ENCODE assay signal across 9 mouse cellular contexts in the genomic region with DNA sequence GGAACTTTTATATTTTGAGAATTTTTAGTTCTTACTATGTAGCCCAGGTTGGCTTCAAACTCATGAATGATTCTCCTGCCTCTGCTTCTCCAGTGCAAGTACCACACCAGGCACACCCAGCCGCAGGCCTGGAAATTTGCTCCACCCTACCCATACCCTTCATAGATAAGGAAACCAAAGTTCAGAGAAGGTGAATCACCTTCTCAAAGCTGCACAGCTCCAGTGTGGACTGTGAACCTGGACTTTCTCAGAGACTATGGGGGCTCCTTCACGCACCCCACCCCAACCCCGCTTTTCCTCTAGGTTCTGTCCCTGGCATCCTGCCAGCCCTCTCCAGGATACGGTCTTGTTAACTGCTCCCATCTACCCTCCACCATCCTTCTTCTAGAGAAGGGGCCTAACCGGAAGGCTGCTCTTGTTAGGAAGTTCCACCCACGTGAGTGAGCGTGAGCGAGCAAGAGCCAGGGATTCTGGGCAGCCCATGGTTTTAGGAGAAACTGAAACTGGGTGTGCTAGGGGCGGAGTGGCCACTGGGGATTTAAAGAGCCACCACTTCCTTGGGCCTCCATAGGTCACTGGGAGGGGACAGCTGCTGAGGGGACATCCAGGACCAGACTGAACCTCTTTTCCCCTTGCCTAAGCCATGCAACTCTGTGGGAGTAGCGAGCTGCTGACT. TPM values are rescaled to one million over a fixed set of nuclear protein-coding genes. Genes with fewer than 3 reads are reported as not detected.
DNase-seq lines count a peak whose midpoint lies in the region; ATAC-seq and TF ChIP-seq lines count a peak whose summit lies in the region.
"Had no signal": no experiment of that assay in that cellular context is flagged by ENCODE, and none has a peak within 500 bp of the region (broad histone marks: within the 10 kb centered on the region; RNA-seq: fewer than 3 reads in every experiment).

No protein-coding gene starts in this region.

- peaks cover 0 to 6% of the 10 kb centered on the region in 2 experiments; a peak in 2 of 4 replicates for H3K36me3 ChIP-seq in MEL (ENCODE audit: control insufficient read depth in 1 of 2, insufficient read depth in 2 of 2, low read length in 2 of 2)
- no peaks in the 10 kb centered on the region for H3K36me3 ChIP-seq in lung, embryonic 14.5 days (ENCODE audit: insufficient read depth)
- no peaks in the 10 kb centered on the region for H3K36me3 ChIP-seq in midbrain, embryonic 16.5 days (ENCODE audit: control insufficient read depth, insufficient read depth, low read length)
- no peaks in the 10 kb centered on the region for H3K36me3 ChIP-seq in forebrain, embryonic 15.5 days

- intact Hi-C loops in heart, postnatal 14 days (cut with DNase I) = no loop called here

- no peak for ATAC-seq in lung, embryonic 14.5 days (ENCODE audit: insufficient read depth)
- no peak for ATAC-seq in midbrain, embryonic 16.5 days
- ATAC-seq in forebrain, embryonic 15.5 days (replicated peaks) = no peak

- H3K9me3 ChIP-seq in MEL (replicated peaks; ENCODE audit: insufficient read depth, low read length) = no peaks in the 10 kb centered on the region
- H3K9me3 ChIP-seq in lung, embryonic 14.5 days (ENCODE audit: low read depth, low read length) = no peaks in the 10 kb centered on the region
- H3K9me3 ChIP-seq in midbrain, embryonic 16.5 days (replicated peaks; ENCODE audit: control insufficient read depth, low read length, poor library complexity, severe bottlenecking) = no peaks in the 10 kb centered on the region
- no peaks in the 10 kb centered on the region for H3K9me3 ChIP-seq in forebrain, embryonic 15.5 days

- peak; percentile 11 to 20 for DNase-seq in gastrocnemius, adult 8-10 months (ENCODE audit: low spot score in 2 of 2)
- no peak for DNase-seq in gastrocnemius, postnatal 25 days
- peak; percentile 51 for DNase-seq in MEL (ENCODE audit: low read depth, low spot score)
- peak; percentile 27 to 38 for DNase-seq in heart, postnatal 14 days
- DNase-seq in lung, embryonic 14.5 days = peak; percentile 22
- no peak for DNase-seq in cerebellum, postnatal 25 days

- peak overlapping the region; percentile 15 to 54 for H3K4me3 ChIP-seq in MEL (ENCODE audit: control insufficient read depth in 1 of 2, insufficient read depth in 1 of 2, low read depth in 2 of 2, low read length in 2 of 2)
- no peak overlapping the region for H3K4me3 ChIP-seq in lung, embryonic 14.5 days (ENCODE audit: low read depth, low read length)
- no peak overlapping the region for H3K4me3 ChIP-seq in midbrain, embryonic 16.5 days (ENCODE audit: low read depth, low read length)
- H3K4me3 ChIP-seq in forebrain, embryonic 15.5 days = no peak overlapping the region

- WGBS in lung, embryonic 14.5 days = 52% methylated on average over 10 of the region's 10 CpGs
- 76% methylated on average over 10 of the region's 10 CpGs for WGBS in midbrain, embryonic 16.5 days
- 75% methylated on average over 10 of the region's 10 CpGs for WGBS in forebrain, embryonic 15.5 days

- no peak for TF ChIP-seq RAD21 in MEL (IDR thresholded peaks at IDR 0.05; ENCODE audit: low read depth, low read length)

- H3K27me3 ChIP-seq in MEL (ENCODE audit: control insufficient read depth in 1 of 2, insufficient read depth in 2 of 2, low read length in 2 of 2) = no peaks in the 10 kb centered on the region
- no peaks in the 10 kb centered on the region for H3K27me3 ChIP-seq in lung, embryonic 14.5 days (ENCODE audit: insufficient read depth, low read length)
- H3K27me3 ChIP-seq in midbrain, embryonic 16.5 days (ENCODE audit: control insufficient read depth, insufficient read depth, low read depth, low read length) = no peaks in the 10 kb centered on the region
- no peaks in the 10 kb centered on the region for H3K27me3 ChIP-seq in forebrain, embryonic 15.5 days

- TF ChIP-seq CTCF in MEL (IDR thresholded peaks at IDR 0.05 in 2 of 3, conservative IDR thresholded peaks at IDR 0.05 in 1 of 3; ENCODE audit: control insufficient read depth in 1 of 3, insufficient read depth in 1 of 3, low read depth in 2 of 3, low read length in 3 of 3, poor library complexity in 1 of 3, severe bottlenecking in 1 of 3) = no peak
- TF ChIP-seq CTCF in lung, embryonic 14.5 days (IDR thresholded peaks at IDR 0.05; ENCODE audit: low read depth) = no peak

- no peaks in the 10 kb centered on the region for H3K79me2 ChIP-seq in MEL (ENCODE audit: control insufficient read depth, insufficient read depth, low read length, poor library complexity)

- peaks cover 0 to 12% of the 10 kb centered on the region in 2 experiments; a peak in 3 of 4 replicates for H3K4me1 ChIP-seq in MEL (ENCODE audit: control insufficient read depth in 1 of 2, insufficient read depth in 2 of 2, low read length in 2 of 2)
- H3K4me1 ChIP-seq in lung, embryonic 14.5 days (ENCODE audit: insufficient read depth) = no peaks in the 10 kb centered on the region
- no peaks in the 10 kb centered on the region for H3K4me1 ChIP-seq in midbrain, embryonic 16.5 days (ENCODE audit: control insufficient read depth, insufficient read depth, low read length)
- H3K4me1 ChIP-seq in forebrain, embryonic 15.5 days = no peaks in the 10 kb centered on the region

- no peak overlapping the region for H3K4me2 ChIP-seq in lung, embryonic 14.5 days
- no peak overlapping the region for H3K4me2 ChIP-seq in midbrain, embryonic 16.5 days (ENCODE audit: low read length)
- no peak overlapping the region for H3K4me2 ChIP-seq in forebrain, embryonic 15.5 days (replicated peaks)

- no peak overlapping the region for H3K27ac ChIP-seq in MEL (ENCODE audit: control insufficient read depth, low read depth, low read length)
- no peak overlapping the region for H3K27ac ChIP-seq in lung, embryonic 14.5 days (ENCODE audit: low read depth)
- H3K27ac ChIP-seq in midbrain, embryonic 16.5 days (ENCODE audit: low read length) = no peak overlapping the region
- H3K27ac ChIP-seq in forebrain, embryonic 15.5 days (replicated peaks) = no peak overlapping the region

- no peak for TF ChIP-seq POLR2A in MEL (IDR thresholded peaks at IDR 0.05; ENCODE audit: control insufficient read depth in 1 of 2, insufficient read depth in 1 of 2, low read depth in 1 of 2, low read length in 2 of 2, poor library complexity in 1 of 2)

- 0 out of 4 replicates have a peak, but pooled peaks of 1 of the 2 experiments have one; percentile 7 for TF ChIP-seq EP300 in MEL (IDR thresholded peaks at IDR 0.05; ENCODE audit: low read depth in 1 of 2, low read length in 2 of 2)

- H3K9ac ChIP-seq in MEL (ENCODE audit: control insufficient read depth, low read depth, low read length, poor library complexity, severe bottlenecking) = peak overlapping the region; percentile 21; the same call in 1 of the 2 replicates
- H3K9ac ChIP-seq in lung, embryonic 14.5 days = no peak overlapping the region
- no peak overlapping the region for H3K9ac ChIP-seq in midbrain, embryonic 16.5 days (ENCODE audit: low read depth, low read length)
- no peak overlapping the region for H3K9ac ChIP-seq in forebrain, embryonic 15.5 days (replicated peaks)

RNA-seq across cellular contexts. Expression of a gene that starts 20.2 kb away (rescaled TPM):
- not detected for total RNA-seq in gastrocnemius, adult 8-10 months (2022)
- total RNA-seq in gastrocnemius, postnatal 25 days (2021) = not detected
- not detected in 2 replicates for total RNA-seq in MEL (2012; rRNA removed)
- not detected for polyA plus RNA-seq in MEL (2012; ENCODE audit: insufficient read depth in 1 of 2, insufficient read length in 2 of 2, low read depth in 1 of 2, low replicate concordance in 2 of 2, missing spikeins in 1 of 2)
- total RNA-seq in heart, postnatal 14 days (2021) = not detected
- polyA plus RNA-seq in lung, embryonic 14.5 days (2014; fragmentation: Nextera tagmentation; extraction: Ambion mirVana) = not detected in 2 replicates
- not detected in 2 replicates for polyA plus RNA-seq in midbrain, embryonic 16.5 days (2015; fragmentation: Nextera tagmentation; extraction: Ambion mirVana)
- not detected in 2 replicates for polyA plus RNA-seq in forebrain, embryonic 15.5 days (2015; fragmentation: Nextera tagmentation; extraction: Ambion mirVana)

RNA-seq across cellular contexts. Expression of a gene that starts 22.7 kb away (rescaled TPM):
- total RNA-seq in gastrocnemius, adult 8-10 months (2022) = 10 to 100 TPM; 68.5 to 81.8 (median 69.9) TPM
- total RNA-seq in gastrocnemius, postnatal 25 days (2021) = 10 to 100 TPM; 53.8 to 59.2 TPM
- 47.2 and 53.8 TPM in 2 replicates for total RNA-seq in MEL (2012; rRNA removed)
- 100 to 1,000 TPM in 1 of 2 experiments, not detected in 1; 111 TPM for polyA plus RNA-seq in MEL (2012; ENCODE audit: insufficient read depth in 1 of 2, insufficient read length in 2 of 2, low read depth in 1 of 2, low replicate concordance in 2 of 2, missing spikeins in 1 of 2)
- total RNA-seq in heart, postnatal 14 days (2021) = 10 to 100 TPM; 54.8 to 58.4 TPM
- 78.8 and 89.2 TPM in 2 replicates for polyA plus RNA-seq in lung, embryonic 14.5 days (2014; fragmentation: Nextera tagmentation; extraction: Ambion mirVana)
- 133 and 151 TPM in 2 replicates for polyA plus RNA-seq in midbrain, embryonic 16.5 days (2015; fragmentation: Nextera tagmentation; extraction: Ambion mirVana)
- polyA plus RNA-seq in forebrain, embryonic 15.5 days (2015; fragmentation: Nextera tagmentation; extraction: Ambion mirVana) = 84.4 and 90.1 TPM in 2 replicates

RNA-seq across cellular contexts. Expression of a gene that starts 23.2 kb away (rescaled TPM):
- total RNA-seq in gastrocnemius, adult 8-10 months (2022) = under 1 TPM; 0.24 to 0.44 (median 0.41) TPM
- total RNA-seq in gastrocnemius, postnatal 25 days (2021) = under 1 TPM; 0.19 to 0.72 TPM
- total RNA-seq in MEL (2012; rRNA removed) = 0.19 TPM in 1 of 2 replicates, not detected in the other
- under 1 TPM in 1 of 2 experiments, not detected in 1; 0.60 TPM for polyA plus RNA-seq in MEL (2012; ENCODE audit: insufficient read depth in 1 of 2, insufficient read length in 2 of 2, low read depth in 1 of 2, low replicate concordance in 2 of 2, missing spikeins in 1 of 2)
- total RNA-seq in heart, postnatal 14 days (2021) = under 1 TPM; 0.46 to 0.88 TPM
- 0.18 and 0.28 TPM in 2 replicates for polyA plus RNA-seq in lung, embryonic 14.5 days (2014; fragmentation: Nextera tagmentation; extraction: Ambion mirVana)
- 0.15 TPM in 1 of 2 replicates, not detected in the other for polyA plus RNA-seq in midbrain, embryonic 16.5 days (2015; fragmentation: Nextera tagmentation; extraction: Ambion mirVana)
- polyA plus RNA-seq in forebrain, embryonic 15.5 days (2015; fragmentation: Nextera tagmentation; extraction: Ambion mirVana) = 0.13 TPM in 1 of 2 replicates, not detected in the other
- polyA plus RNA-seq: neural tube, embryonic 14.5 days had no signal

RNA-seq across cellular contexts. Expression of a gene that starts 35.9 kb away (rescaled TPM):
- 10 to 100 TPM in 2 of 4 experiments, 1 to 10 TPM in 2; 8.0 to 10.9 (median 9.7) TPM for total RNA-seq in gastrocnemius, adult 8-10 months (2022)
- 10 to 100 TPM in 1 of 2 experiments, 1 to 10 TPM in 1; 8.7 to 12.4 TPM for total RNA-seq in gastrocnemius, postnatal 25 days (2021)
- total RNA-seq in MEL (2012; rRNA removed) = 14.9 and 20.4 TPM in 2 replicates
- polyA plus RNA-seq in MEL (2012; ENCODE audit: insufficient read depth in 1 of 2, insufficient read length in 2 of 2, low read depth in 1 of 2, low replicate concordance in 2 of 2, missing spikeins in 1 of 2) = 10 to 100 TPM in 1 of 2 experiments, not detected in 1; 35.3 TPM
- total RNA-seq in heart, postnatal 14 days (2021) = 10 to 100 TPM; 12.2 to 14.7 TPM
- polyA plus RNA-seq in lung, embryonic 14.5 days (2014; fragmentation: Nextera tagmentation; extraction: Ambion mirVana) = 28.6 and 35.3 TPM in 2 replicates
- polyA plus RNA-seq in midbrain, embryonic 16.5 days (2015; fragmentation: Nextera tagmentation; extraction: Ambion mirVana) = 58.7 and 65.4 TPM in 2 replicates
- 43.1 and 45.6 TPM in 2 replicates for polyA plus RNA-seq in forebrain, embryonic 15.5 days (2015; fragmentation: Nextera tagmentation; extraction: Ambion mirVana)

RNA-seq across cellular contexts. Expression of a gene that starts 45.6 kb away (rescaled TPM):
- 10 to 100 TPM in 3 of 4 experiments, 1 to 10 TPM in 1; 8.8 to 11.4 (median 11.3) TPM for total RNA-seq in gastrocnemius, adult 8-10 months (2022)
- 10 to 100 TPM in 1 of 2 experiments, 1 to 10 TPM in 1; 8.8 to 10.3 TPM for total RNA-seq in gastrocnemius, postnatal 25 days (2021)
- 34.0 and 44.4 TPM in 2 replicates for total RNA-seq in MEL (2012; rRNA removed)
- polyA plus RNA-seq in MEL (2012; ENCODE audit: insufficient read depth in 1 of 2, insufficient read length in 2 of 2, low read depth in 1 of 2, low replicate concordance in 2 of 2, missing spikeins in 1 of 2) = 10 to 100 TPM in 1 of 2 experiments, not detected in 1; 49.3 TPM
- total RNA-seq in heart, postnatal 14 days (2021) = 1 to 10 TPM; 9.4 to 9.7 TPM
- 55.2 and 56.5 TPM in 2 replicates for polyA plus RNA-seq in lung, embryonic 14.5 days (2014; fragmentation: Nextera tagmentation; extraction: Ambion mirVana)
- polyA plus RNA-seq in midbrain, embryonic 16.5 days (2015; fragmentation: Nextera tagmentation; extraction: Ambion mirVana) = 44.2 and 45.2 TPM in 2 replicates
- polyA plus RNA-seq in forebrain, embryonic 15.5 days (2015; fragmentation: Nextera tagmentation; extraction: Ambion mirVana) = 53.5 and 56.5 TPM in 2 replicates

Comparison
In these comparisons a context has a peak if more than half of its experiments do, and no peak if none do; other contexts are left out.
1. DNase-seq: peak in gastrocnemius, adult 8-10 months (2 of 2), MEL (single experiment), heart, postnatal 14 days (2 of 2) and lung, embryonic 14.5 days (single experiment); none in gastrocnemius, postnatal 25 days (single experiment) and cerebellum, postnatal 25 days (0 of 2).
2. H3K4me3 ChIP-seq: peak in MEL (2 of 2); none in lung, embryonic 14.5 days (single experiment), midbrain, embryonic 16.5 days (single experiment) and forebrain, embryonic 15.5 days (single experiment).